Mouse (Mus musculus): ENCODE data around the gene Ebf3.

The Ebf3 gene

GRCm38 (mm10) chr7:137197118-137198030, 116.9 kb downstream of the Ebf3 start:
- no peak for DNase-seq

- no peak for DNase-seq
These were observed 117.7 kb downstream of the Ebf3 start for GRCm38 (mm10) chr7:137196536-137196935.

- no peak for DNase-seq
These were observed 121.4 kb downstream of the Ebf3 start for GRCm38 (mm10) chr7:137192776-137193278.

DNA sequence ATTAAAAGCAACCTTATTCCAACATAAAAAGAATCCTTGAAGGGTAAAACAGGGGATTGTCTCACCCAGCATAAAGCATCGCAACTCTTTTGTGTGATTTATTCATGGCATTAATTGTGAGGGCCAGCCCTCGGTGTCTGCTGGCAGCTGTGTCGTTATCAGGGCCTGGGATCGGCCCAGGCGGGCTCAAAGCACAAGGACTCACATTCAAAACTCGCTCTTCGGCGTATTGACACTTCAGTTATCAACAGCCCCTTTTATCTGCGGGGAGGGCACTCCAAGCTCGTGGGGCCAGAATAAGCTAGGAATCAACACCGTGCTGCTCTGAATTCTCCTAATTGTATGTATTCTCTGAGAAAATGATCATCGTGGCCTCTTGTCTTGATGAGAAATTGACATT, 122.4 kb downstream of the Ebf3 start:
- no peak for DNase-seq

DNA sequence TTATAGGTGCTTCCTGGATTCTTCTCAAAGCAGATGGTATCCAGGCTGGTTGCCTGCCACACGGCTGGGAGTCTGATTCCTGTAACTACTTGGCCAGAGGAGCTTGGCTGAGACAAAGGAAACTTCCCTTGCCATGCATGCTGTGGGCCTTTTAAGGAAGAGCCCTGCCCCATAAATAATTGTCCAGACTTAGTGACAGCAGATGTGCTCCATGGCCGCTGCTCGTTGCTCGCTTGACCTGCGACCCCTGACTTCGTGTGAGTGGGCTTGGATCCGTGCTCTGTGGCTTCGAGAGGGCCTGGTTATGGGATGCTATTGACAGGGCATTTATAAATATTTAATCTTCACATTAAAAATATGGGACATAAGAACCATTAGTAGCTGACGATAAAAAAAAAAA, 142.0 kb downstream of the Ebf3 start:
- DNase-seq: no peak

DNA sequence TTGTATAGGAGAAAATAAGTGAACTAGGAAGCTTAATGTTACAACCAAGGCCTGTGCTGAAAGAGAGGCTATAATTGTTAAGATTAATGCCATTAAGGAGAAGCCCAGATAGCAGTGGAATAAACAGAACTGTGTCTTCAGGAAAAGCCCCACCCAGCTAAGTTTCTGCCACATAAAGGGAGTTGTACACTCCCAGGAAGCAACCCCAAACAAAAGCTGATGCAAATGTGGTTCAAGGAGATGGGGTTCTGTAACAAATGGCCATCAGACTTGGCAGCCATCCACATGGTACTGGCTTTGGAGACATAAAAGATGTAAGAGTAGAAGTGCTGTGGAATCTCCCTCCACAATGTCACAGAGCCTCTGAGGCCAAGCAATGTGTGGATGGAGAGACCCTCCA, 155.2 kb downstream of the Ebf3 start:
- DNase-seq: no peak

DNA sequence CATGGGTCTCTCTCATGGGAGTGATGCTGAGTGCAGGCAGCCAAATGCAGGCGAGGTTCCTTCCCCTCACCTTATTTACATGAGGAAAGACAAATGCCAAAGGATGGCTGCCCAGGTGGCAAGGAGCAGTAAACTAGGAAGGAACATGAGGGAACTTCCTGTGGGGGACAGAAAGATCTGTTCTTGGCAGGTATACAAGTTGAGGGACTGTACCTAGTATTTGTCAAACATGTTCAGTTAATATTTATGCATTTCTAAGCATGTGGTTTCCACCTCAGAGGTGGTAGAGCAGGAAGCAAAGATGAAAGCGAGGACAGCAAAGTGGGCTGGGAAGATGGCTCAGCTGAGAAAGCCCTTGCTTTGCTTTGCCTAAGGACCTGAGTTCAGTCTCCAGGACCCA, 159.6 kb downstream of the Ebf3 start:
- DNase-seq: no peak

GRCm38 (mm10) chr7:137151854-137152253, 162.4 kb downstream of the Ebf3 start:
- no peak for DNase-seq

DNA sequence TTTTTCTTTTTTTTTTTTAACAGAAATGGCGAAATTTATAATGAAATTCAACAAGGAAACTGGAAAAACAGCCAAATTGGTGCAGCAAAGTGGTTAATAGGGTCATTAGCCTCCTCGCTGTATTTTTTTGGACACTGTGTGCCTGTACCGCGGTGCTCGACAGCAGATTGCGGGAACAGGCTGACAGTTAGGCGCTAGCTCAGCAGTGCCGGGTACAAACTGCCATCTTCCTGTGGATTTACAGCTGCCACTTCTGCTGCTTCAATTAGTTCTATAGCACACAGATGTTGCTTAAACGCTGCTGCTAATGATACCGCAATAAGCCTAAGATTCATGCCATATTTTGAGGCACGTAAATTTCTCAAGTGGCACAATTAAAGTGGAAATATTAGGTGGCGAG, 167.1 kb downstream of the Ebf3 start:
- DNase-seq: no peak

Data from cerebellum, postnatal 36 days (tissue).